Mouse (Mus musculus): Measurements from ENCODE around the gene Ntpcr. TPM values are rescaled to one million over a fixed set of nuclear protein-coding genes. Genes with fewer than 3 reads are reported as not detected.

The Ntpcr gene
- polyA plus RNA-seq, 1 experiment from 2014 or later, result 17.2 TPM

DNA sequence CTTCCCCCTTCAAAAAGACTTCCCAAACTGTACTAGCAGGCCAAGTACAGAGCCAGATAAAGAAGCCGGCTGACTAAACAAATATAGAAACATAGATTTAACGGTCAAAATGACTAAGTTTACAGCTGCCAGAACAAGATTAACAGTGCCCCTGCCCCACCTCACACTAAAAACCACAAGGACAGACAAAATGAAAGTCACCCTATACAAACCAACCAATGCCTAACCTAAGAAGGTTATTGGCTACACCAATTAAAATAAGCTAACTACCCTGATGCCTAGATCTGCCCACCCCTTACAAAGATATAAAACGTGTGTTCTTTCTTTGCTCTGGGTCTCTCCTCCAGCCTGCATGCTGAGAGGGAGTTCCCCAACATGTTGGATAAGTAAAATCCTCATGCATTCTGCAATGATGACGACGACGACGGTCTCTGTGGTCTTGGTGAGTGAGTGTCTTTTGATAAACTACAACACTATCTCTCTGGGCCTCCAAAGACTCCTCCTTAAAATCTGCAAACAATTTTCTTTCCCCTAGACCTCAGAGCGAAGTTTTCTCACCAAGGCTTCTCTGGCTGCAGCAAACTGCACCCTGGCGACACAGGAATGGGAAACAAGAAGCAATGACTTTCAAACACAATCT lies 63.2 kb downstream of the Ntpcr start:
- no peaks in the 10 kb centered on the region for H3K9me3 ChIP-seq
- peaks cover 4% of the 10 kb centered on the region; the same call in 1 of the 2 replicates for H3K4me1 ChIP-seq
- 79% methylated on average over 9 of the region's 9 CpGs for WGBS
- no peaks in the 10 kb centered on the region for H3K27me3 ChIP-seq (ENCODE audit: poor library complexity, severe bottlenecking)
- H3K4me3 ChIP-seq, result no peak overlapping the region
- no peak for DNase-seq (ENCODE audit: extremely low spot score, low spot score)
- no peaks in the 10 kb centered on the region for H3K36me3 ChIP-seq (replicated peaks)
- no peak overlapping the region for H3K27ac ChIP-seq

DNA sequence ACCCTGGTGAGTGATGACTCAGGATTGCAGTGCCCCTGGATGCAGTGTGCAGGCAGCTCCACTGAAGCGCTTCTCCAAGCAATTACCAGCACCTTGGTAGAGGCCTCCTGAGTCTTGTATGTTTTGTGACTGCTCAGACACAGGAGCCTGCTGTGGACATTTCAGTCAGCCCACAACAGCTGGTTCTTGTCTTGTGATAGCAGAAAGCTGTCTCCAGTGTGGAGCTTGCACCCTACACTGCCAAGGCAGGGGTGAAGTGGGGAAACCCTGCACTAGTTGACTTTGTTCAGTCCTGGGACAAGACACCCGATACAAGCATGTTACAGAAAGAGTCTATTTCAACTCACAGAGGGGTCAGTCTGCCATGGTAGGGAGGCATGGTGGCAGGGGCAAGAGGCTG lies 65.6 kb downstream of the Ntpcr start:
- no peak overlapping the region for H3K4me3 ChIP-seq
- no peaks in the 10 kb centered on the region for H3K4me1 ChIP-seq
- WGBS, result 92% methylated on average over 2 of the region's 2 CpGs
- H3K9me3 ChIP-seq, result no peaks in the 10 kb centered on the region
- no peak overlapping the region for H3K27ac ChIP-seq
- no peaks in the 10 kb centered on the region for H3K36me3 ChIP-seq (replicated peaks)
- H3K27me3 ChIP-seq (ENCODE audit: poor library complexity, severe bottlenecking), result no peaks in the 10 kb centered on the region
- DNase-seq (ENCODE audit: extremely low spot score, low spot score), result no peak

DNA sequence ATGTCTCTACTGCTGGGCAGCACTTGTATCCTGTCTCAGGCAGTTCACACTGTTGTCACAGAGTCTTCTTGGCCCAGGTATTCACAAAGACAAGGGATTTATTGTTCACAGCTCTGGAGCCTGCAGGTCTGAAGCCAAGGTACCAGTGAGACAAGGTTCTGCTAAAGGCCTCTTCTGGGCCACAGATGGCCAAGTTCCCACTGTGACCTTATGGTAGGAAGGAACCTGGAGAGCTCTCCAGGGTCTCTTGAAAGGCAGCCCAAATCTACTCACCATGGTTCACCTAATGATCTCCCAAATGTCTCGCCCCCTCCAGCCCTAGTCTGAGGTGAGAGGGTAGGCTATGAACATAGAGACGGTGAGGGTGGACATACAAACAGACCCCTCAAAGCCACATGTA lies 67.2 kb downstream of the Ntpcr start:
- no peaks in the 10 kb centered on the region for H3K36me3 ChIP-seq (replicated peaks)
- no peaks in the 10 kb centered on the region for H3K4me1 ChIP-seq
- H3K27me3 ChIP-seq (ENCODE audit: poor library complexity, severe bottlenecking), result no peaks in the 10 kb centered on the region
- no peak overlapping the region for H3K27ac ChIP-seq
- WGBS, result 91% methylated on average over 2 of the region's 2 CpGs
- DNase-seq (ENCODE audit: extremely low spot score, low spot score), result no peak
- no peaks in the 10 kb centered on the region for H3K9me3 ChIP-seq
- H3K4me3 ChIP-seq, result no peak overlapping the region

Other genes with a start within 250 kb of the Ntpcr start
- 13.1 and 15.4 TPM in 2 replicates for gene Sipa1l2, start 160.2 kb upstream of the Ntpcr start, polyA plus RNA-seq (2016; fragmentation: Nextera tagmentation; extraction: Ambion mirVana)
- 6.7 and 7.6 TPM in 2 replicates for gene Map10, start 60.1 kb upstream of the Ntpcr start, polyA plus RNA-seq (2016; fragmentation: Nextera tagmentation; extraction: Ambion mirVana)
- gene Pcnx2, start 168.4 kb downstream of the Ntpcr start, polyA plus RNA-seq (2016; fragmentation: Nextera tagmentation; extraction: Ambion mirVana), result 0.15 TPM in 1 of 2 replicates, not detected in the other
- not detected in 2 replicates for gene Map3k21, start 180.5 kb downstream of the Ntpcr start, polyA plus RNA-seq (2016; fragmentation: Nextera tagmentation; extraction: Ambion mirVana)